Mouse (Mus musculus): ENCODE data around the gene Slc37a1.

DNA sequence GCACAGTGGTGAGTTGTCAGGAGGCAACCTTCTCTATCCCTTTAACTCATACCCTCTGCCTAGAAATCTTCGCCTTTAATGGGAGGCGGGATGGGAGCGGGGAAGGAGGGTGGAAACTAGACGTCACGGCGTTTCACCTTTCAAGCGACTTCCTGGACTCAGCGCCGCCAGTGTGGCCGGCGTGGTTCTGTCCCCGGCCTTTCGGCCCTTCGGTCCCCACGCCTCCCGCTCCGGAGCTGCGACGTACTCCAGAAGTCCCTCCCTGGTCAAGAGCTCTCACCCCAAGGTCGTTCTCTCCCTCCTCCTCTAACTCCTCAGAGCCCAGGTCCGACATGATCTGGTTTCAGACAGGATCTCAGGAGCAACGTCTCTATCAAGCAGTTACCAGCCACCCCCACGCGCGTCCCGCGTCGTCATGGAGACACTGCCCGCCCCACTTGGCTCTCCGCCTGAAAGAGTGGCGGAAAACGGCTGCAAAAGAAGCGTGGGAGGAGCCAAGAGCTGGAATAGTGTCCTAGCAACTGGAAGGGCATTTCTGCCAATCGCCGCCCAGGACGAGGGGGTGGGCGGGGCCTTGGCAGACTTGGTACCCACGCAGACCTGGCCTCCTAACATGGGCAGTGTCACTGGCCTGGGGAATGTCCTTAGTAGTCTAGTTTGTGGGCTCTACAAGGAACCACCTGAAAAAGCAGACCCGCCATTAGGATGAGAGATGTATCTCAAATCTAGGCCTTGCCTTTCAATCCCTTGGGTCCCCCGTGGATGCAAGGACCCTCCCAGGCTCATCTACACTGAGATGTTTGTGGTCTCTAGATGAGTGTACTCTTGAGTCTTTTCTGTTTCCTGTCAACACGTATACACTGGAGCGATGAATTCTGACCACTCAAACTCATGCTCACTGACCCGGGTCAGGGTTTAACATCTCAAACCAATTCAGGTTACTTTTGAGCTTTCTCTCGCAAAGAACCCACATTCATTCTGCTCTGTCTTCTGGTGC is 9.4 kb upstream of the Slc37a1 start, which contains the start of gene Rsph1:
- TF ChIP-seq CTCF (IDR thresholded peaks at IDR 0.05; ENCODE audit: low read depth) (no peak), EP300 (IDR thresholded peaks at IDR 0.05; ENCODE audit: low read depth) (no peak)

Measured in liver, postnatal 0 days (tissue).